Mouse (Mus musculus): ENCODE results near the gene Rcan3. TPM values are rescaled to one million over a fixed set of nuclear protein-coding genes. Genes with fewer than 3 reads are reported as not detected.

Gene Rcan3
- total RNA-seq, 4 experiments from 2014 or later = 19.1 to 33.0 (median 27.2) TPM

Small RNAs within 50 kb of the gene (microRNA-seq; reads per million reads assigned to microRNA genes)
- 110 to 178 reads per million in 2 experiments for gene Mir700

Other genes with a start within 250 kb of the Rcan3 start
- gene Clic4, start 161.0 kb downstream of the Rcan3 start, total RNA-seq (2022) = 10 to 100 TPM; 59.8 to 89.0 (median 74.4) TPM
- gene Srrm1, start 80.5 kb downstream of the Rcan3 start, total RNA-seq (2022) = 100 to 1,000 TPM in 3 of 4 experiments, 10 to 100 TPM in 1; 95.5 to 188 (median 137) TPM
- gene Ncmap, start 35.6 kb downstream of the Rcan3 start, total RNA-seq (2022) = 1 to 10 TPM in 1 of 4 experiments, under 1 TPM in 3; 0.46 to 1.0 (median 0.67) TPM
- 1 to 10 TPM in 2 of 4 experiments, under 1 TPM in 2; 0.84 to 1.8 (median 1.1) TPM for gene Stpg1, start 60.9 kb upstream of the Rcan3 start, total RNA-seq (2022)
- 10 to 100 TPM; 22.1 to 31.0 (median 26.2) TPM for gene Nipal3, start 61.2 kb upstream of the Rcan3 start, total RNA-seq (2022)
- under 1 TPM in 2 of 4 experiments, not detected in 2; 0.15 to 0.24 TPM for gene Grhl3, start 139.8 kb upstream of the Rcan3 start, total RNA-seq (2022)

Data from adrenal gland, adult 8-10 months (tissue).